Mouse (Mus musculus) left cerebral cortex, postnatal 25 days (tissue): ENCODE data around the gene Zhx3. TPM values are rescaled to one million over a fixed set of nuclear protein-coding genes. Genes with fewer than 3 reads are reported as not detected.

ENCODE experiments used
- DNase-seq, 2 experiments: peaks; one replicate each; pipeline ENCODE4 v3.0.0; 2022; ENCODE audit warnings: low spot score in 2 of 2, mixed read lengths in 1 of 2
- intact Hi-C: fragments of 180-260 bp; cut with DNase I; formaldehyde crosslinking; loops from one replicate; pipeline ENCODE4 v1.15.1; 2025
- total RNA-seq, 2 experiments: library from RNA; stranded (reverse); gene quantifications; 2 replicates each; pipeline ENCODE4 v1.2.3; 2021

The Zhx3 gene
- total RNA-seq = 10 to 100 TPM; 71.0 to 78.4 TPM

DNA sequence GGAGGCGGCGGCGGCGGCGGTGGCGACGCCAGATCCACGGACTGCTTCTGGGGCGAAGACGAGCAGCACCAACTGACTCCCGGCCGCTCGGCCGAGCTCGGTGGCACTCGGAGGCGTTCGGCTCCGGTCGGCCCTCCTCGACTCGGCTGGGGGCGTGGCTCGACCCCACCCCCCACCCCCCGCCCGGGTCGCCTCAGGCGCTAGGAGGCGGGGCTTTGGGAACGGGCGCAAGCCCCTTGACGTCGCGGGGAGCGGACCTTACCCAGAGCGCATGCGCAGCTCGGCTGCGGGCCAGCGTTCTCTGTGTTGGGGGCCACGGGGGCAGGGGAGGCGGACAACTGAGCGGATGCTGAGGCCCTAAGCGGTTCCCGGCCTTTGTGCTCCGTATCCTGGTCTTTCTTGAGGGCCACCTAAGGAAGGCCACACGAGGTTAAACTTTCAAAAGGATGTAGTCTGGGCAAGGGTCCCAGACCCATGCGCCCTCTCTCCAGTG lies at the start of gene Zhx3:
Gene Zhx3, minus strand, starts transcription at position 109 of the 493 bp plus-strand sequence.
- peak; percentile 85 to 92 for DNase-seq
- intact Hi-C loops = loop anchor here (5.0 kb wide), 1 partner anchor 66 kb away; no protein-coding TSS in a partner anchor

DNA sequence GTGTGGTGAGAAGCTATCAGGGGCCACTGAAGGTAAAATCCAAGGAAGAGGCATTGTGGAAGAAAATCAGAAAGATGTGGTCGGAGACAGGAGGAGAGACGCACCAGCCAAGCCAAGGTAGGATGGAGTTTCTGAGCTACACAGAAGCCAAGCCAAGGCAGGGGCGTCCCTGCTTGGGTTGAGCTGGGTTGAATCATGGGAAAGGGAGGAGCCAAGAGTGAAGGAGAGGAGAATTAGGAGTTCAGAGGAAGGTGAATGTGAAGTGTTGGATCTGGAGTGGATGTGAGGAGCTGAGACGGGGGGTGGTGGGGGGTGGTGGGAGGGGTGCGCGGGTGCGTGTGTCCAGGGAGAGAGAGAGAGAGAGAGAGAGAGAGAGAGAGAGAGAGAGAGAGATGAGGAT lies 48.5 kb upstream of the Zhx3 start:
- no peak for DNase-seq
- intact Hi-C loops = no loop called here

DNA sequence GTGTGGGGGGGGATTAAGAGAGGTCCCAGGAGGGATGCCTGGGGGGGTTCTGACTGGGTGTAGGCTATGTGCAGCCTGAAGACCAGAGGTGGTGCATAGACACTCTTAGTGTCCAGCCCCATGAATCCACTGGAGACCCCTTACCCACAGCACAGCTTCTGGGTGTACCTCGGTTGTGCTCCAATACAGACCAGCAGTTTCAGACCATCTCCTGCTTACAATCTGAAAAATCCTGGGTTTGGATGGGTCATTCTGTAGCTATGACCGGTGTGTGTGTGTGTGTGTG lies 46.1 kb upstream of the Zhx3 start:
- intact Hi-C loops = no loop called here
- no peak for DNase-seq

DNA sequence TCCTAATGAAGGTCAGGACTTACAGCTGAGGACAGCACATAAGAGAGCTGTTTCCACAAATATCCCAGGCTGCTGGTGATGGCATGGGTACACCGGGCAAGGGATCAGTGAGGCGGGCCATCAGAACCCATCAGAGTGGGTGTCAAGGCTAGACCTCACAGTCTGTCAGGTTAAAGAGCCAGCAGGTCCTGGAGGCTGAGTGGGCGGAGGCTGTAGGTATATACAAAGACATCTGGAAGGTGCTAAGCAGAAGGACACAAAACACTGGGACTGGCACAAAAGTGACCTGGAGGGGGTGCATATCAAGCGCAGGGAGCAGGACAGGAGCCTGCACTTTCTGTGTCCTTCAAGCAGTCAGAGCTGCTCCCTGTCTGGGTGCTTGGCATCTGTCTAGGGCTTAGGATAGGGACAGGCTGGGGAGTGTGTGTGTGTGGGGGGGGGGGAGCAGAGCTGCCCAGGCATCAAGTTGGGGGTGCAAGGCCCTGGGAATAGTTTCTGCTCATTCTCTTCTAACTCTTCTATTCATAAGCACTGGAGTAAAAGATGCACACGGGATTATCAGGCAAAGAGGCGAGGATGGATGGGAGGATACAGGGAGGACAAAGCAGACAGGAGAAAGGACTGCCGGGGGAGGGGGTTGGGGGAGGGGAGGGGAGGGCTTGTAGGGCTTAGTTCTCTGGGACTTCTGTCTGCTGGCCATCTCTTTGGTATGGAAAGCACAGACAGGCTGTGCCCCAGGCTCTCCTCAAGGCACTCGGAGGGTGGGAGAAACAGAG lies 45.5 kb upstream of the Zhx3 start:
- no peak for DNase-seq
- intact Hi-C loops = no loop called here

DNA sequence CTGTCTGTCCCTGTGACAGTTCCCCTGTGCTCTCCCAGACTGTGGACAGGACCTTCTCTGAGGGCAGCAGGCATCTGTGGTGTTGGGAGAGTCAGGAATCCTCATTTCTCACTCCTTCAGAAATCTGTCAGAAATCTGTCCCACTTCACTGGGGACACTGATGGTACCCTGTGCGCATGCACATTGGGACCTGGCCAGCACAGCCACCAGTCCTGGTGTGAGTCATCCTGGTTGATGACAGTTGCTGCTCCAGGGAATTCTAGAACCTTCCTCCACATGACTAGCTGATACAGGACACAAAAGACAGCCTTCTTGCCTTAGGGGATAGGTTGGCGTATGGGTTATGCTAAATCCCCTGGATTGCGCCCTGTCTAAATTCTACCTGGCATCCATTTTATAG lies 44.5 kb upstream of the Zhx3 start:
- peak in 1 of 2 experiments; percentile 49 for DNase-seq
- intact Hi-C loops = no loop called here

DNA sequence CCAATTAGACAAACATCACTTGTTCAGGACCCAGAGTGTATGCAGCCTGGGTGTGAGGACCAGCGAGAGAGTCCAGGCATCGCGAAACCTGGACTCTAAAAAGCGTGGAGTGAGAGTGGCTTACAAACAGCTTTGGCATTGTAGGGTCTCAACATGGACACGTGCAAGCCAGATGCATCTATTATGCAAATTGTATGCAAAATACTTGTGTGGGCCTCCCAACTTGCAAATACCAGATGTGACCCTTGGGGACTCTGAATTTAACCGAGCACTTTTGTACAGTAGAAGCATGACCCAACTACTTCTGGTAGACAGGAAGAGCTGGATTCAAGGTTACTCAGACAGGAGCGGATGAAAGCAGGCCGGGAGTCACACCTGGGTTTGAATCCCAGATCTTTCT lies 43.9 kb upstream of the Zhx3 start:
- intact Hi-C loops = no loop called here
- no peak for DNase-seq

DNA sequence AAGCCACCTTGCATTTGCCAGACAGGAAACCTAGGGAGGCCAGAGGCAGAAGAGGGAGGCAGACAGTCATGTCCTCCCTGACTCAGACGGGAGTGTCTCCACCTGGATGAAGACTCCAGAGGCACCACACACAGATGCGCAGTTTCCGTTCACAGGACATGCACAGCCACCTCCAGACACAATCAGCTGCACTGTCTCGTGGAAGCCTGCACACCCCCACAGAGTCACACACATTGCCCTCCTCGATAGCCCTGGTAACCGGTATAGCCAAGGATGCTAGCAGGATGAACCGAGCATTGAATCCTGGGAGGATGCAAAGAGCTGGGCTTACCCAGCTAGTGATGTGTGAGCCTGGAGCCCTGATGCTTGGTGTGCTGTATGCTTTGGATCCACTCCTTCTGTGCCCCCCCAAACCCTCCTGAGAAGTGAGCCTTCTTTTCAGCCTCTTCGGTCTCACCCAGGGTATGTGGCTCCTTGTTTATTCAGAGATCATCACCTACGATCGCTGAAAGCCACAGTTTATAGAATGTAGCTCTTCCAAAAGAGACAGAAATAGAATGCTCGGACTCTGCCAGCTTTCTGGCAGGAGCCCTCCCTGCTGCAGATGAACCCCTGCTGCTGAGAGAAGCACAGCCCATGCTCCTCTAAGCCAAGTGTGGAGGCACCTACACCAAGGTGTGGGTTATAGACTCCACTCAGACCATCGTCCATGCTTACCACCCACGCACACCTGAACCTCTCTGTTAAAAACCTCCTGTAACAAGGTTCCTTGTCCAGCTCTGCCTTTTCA lies 43.2 kb upstream of the Zhx3 start:
- DNase-seq = peak; percentile 12 to 35
- intact Hi-C loops = no loop called here

DNA sequence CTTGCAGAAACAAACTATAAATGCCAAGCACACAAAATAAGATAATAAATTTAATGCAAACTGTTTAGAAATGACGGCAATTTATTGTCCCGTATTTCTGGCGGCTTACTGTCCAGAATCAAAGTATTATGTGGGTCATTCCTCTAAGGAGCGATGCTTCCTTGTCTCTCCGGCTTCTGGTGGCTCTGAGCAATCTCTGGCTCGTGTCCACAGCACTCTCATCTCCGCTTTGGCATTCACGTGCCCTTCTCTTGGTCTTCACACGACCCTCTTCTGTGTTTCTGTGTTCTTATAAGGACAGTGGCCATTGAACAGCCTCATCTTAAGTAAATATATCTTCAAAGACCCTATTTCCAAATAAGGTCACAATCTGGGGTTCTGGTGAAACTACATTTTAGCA lies 41.9 kb upstream of the Zhx3 start:
- no peak for DNase-seq
- intact Hi-C loops = no loop called here

DNA sequence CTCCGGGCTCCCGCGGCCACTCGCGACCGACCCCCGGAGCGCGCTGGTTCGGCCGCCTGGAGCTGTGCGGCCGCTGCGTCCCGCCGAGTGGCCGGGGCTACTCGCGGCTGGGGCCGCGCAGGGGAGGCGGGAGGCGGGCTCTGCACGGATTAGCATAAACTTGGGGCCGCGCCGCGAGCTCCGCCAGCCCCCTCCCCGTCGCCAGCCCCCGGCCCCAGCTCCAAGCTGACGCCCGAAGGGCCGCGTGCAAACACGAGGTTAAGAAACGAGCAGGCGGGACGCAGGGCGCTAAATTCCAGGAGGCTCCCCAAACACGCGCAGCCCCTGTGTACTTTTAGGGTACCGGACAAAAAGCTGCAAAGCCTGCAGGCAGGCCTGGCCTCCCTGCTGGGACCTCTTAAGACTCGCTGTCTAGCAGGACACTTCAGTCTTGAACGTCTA lies 39.5 kb upstream of the Zhx3 start, which contains the start of gene Emilin3:
Gene Emilin3, minus strand, starts transcription at position 98 of the 441 bp plus-strand sequence.
- DNase-seq = no peak
- intact Hi-C loops = no loop called here

DNA sequence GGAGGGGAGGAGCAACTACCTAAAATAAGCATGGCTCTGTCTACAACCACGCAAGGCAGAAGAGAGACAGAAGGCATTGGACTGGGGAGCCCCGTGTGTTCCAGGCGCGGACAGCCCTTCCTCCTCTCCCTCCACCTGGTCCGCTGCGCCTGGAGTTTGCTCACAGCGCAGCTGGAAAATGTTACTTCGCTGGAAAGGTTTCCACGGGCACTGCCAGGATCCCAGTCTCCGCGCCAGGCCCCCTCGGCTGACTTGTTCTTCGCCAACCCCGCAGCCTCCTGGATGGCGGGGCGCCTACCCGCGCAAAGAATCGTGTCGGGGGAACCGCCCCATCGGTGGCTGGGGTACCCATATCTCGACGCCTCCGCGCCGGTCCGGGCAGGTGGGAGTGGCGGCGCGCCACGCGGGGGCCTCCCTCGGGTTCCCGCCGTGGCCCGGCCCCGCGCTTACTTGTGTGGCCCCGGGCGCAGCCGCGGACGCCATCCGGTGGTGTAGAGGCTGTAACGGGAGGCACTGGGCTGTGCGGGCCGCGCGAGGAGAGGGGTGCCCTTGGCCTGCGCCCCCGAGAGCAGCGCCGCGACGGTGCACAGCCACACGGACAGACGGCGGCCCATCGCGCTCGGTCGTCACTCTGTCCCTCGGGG lies 38.9 kb upstream of the Zhx3 start:
- intact Hi-C loops = no loop called here
- DNase-seq = no peak

DNA sequence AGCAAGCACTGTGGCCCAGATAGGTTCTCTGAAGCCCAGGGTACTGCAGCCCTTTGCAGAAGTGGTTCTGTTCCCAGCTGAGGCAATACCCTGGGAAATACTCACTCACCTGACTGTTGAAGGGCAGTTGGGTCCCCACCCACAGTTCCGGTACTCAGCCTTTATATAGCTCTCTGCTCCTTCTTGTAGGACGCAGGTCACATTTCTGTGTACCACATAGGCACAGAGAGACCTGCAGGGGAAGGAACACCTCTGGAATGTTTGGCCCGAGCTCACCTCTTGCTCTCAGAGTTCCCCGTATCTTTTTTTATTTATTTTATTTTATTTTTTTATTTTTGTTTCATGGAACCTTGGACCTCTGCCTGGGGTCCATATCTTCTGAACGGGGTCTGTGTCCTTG lies 37.8 kb upstream of the Zhx3 start:
- intact Hi-C loops = no loop called here

DNA sequence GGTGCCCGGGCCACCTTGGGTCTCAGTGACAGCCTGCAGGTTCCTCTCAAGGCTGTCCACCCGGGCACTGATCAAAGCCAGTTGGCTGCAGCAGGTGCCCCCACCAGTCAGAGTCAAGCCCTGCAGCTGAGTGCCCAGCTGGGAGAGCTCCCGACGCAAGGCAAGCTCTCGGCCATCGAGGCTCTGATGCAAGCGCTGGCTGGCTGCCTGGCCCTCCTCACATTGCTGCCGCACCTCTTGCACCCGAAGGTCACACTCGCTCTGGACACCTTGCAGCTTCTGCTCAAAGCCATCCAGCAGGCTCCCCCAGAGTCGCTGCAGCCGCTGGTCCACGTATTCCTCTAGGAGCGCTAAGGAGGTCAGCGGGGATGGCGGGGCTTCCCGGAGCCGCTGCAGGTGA lies 35.8 kb upstream of the Zhx3 start:
- intact Hi-C loops = no loop called here
- no peak for DNase-seq

More for the DNA sequence above, 37.8 kb upstream of the Zhx3 start:
- DNase-seq = no peak

DNA sequence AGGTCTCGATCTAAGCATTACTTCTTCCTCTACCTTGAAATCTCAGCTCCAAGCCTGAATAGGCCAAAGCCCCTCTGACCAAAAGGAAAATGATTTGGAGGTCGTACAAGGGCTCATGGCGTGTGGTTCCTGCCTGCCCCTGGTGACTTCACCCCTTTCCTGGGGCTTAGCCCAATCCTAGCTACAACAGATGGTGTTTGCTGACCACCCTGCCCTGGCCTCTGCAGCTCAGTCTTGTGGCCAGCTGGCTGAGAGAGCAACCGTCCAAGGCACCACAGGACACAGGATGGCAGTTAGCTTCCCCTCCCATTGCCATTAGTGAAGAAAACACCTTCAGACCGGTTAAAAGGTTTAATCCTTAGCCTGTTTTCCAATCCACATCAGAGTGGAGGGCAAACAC lies 33.3 kb upstream of the Zhx3 start:
- DNase-seq = no peak
- intact Hi-C loops = no loop called here

DNA sequence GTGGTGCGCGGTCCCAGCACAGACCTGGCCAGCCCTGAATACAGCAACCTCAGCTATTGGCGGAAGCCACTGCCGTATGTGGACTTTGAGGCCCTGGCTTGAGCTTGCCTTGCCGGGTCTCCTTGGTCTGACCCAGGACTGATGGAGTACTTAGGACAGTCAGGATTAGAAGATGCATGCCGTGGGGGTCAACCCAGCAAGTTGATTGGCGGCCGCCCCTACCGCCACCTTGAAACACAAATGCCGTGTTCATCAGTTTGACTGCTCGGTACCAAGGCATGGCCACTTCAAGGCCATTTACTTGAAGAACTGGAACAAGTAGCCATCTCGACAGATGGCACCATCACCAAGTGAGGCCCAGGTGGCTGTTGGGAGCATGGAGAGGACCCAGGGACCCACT lies 32.5 kb upstream of the Zhx3 start:
- intact Hi-C loops = no loop called here
- DNase-seq = no peak

DNA sequence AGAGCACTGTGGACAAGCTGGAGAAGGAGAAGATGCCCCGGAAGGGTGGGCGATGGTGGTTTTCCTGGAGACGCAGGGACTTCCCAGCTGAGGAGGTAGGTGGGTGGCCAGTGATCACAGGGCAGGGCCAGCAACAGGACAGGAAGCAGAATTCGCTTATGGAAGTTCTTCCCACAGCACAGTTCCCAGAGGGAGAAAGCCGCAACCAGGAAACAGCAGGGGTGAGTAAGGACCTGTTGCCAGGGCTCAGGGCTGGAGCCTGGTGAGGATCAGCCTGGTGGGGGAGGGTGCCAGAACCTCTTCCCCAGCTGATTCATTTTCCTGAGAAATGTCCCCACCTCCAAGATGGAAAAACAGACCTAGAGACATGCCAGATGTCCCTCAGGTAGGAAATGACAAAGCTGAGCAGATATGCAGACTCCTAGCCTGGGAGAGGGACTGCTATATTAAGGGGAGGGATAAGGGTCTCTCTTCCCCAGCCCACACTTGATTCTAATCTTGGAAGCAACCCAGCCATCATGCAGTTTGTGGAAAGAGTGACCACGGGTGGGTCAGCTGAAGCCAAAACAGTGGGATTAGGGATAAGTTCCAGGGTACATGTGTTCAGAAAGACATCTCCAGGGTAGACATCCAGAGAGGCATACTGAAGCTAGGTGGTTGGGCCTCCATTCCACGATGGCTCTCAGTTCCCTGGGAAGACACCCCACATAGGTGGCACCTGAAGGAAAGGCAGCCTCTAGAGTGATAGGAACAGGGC lies 29.0 kb upstream of the Zhx3 start:
- no peak for DNase-seq
- intact Hi-C loops = no loop called here

DNA sequence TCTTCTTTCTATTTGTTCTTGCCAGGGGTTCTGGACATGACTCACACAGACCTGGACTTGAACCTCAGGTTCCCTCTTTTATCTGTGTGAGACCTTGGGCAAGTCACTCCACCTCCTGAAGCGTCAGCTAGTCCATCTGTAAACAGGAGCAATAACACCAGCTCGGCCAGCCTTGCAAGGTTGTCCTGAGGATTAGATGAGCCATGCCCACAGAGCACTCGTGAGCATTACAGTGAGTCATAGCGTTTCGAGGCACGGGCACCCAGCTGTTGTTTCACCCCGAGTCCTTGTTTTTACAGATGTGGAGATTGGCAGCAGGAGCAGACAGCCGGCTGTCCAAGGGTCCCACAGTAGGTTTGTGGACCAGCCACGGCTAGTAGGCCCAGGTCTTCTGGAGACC lies 18.9 kb upstream of the Zhx3 start:
- intact Hi-C loops = no loop called here
- no peak for DNase-seq

DNA sequence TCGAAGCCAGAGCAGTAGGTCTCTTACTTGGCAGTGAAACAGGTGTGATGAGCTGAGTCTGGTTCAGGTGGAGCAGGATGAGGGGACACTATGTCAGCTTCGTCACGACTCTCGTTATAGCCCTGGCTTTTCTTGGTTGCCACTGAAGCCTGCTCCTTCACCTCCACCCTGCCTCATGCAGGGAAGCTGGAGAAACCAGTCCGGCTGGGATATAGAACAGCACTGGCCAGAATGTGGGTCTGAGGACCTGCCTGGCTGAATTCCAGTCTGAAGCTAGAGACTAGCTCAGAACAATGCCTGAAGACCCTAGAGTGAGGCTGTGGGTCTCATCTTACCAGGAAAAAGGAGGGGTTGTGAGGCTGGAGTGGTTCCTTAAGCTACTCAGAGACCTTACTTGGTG lies 18.2 kb upstream of the Zhx3 start:
- intact Hi-C loops = no loop called here
- DNase-seq = no peak

DNA sequence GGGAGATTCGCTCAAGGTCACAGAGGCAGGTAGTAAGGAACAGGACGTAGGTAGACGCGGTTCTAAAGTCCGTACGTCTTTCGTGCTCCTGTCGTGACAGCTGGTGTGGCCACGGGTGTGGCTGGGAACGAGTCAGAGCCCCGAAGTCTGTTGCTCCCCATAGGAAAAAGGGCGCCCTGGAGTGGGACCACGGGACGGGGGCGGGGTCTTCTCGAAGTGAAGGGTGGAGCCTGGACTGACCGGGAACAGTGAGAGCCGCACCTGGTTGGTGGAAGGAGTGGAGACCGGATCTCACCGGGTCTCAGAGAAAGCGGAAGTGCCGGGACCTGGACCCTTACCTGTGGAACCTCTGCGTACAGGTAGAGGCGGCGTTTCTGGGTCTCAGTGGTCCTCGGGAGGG lies 15.1 kb upstream of the Zhx3 start:
- DNase-seq = no peak
- intact Hi-C loops = loop anchor here (1.0 to 10.0 kb wide), 4 partner anchors 127 to 1833 kb away; partner anchors contain the start of gene Plcg1

DNA sequence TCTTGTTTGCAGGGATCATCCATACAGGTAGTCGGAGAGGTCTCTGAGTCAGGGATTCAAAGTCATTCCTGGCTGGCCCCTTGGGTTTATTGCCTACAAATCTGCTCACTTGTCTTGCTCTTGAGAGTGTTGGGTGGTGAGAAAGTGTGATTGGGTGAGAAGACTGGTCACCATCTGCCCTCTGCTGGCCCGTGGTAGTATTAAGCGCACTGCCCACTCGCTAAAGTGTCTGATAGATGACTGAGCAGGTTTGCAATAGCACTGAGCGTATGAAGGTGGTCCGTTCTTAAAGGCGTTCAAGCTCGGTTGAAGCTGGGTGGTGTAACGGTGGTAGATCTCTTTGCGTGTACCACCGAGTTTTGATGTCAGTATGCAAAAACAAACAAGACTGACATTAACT lies 14.5 kb upstream of the Zhx3 start:
- intact Hi-C loops = loop anchor here (1.0 to 10.0 kb wide), 4 partner anchors 126 to 1832 kb away; partner anchors contain the start of gene Plcg1
- DNase-seq = peak; percentile 84 to 87

DNA sequence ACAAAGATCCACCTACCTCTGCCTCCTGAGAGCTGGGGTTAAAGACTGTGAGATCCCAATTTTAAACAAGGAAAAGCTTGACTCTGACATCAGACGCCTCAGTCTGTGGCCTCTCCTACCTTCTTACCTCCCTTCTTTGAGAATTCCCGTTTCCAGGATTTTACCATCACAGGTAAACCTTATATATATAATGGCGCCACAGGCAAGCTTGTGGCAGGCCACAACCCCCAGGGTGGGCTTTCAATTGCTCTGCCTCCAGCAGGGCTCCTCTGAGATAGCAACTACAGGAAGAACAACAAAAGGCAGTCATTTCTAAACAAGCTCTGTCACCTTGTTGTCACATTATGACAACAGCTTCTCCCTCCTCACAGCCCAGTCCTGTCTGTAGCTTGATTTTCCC lies 13.4 kb upstream of the Zhx3 start:
- intact Hi-C loops = loop anchor here (2.0 to 10.0 kb wide), 3 partner anchors 125 to 1831 kb away; partner anchors contain the start of gene Plcg1
- no peak for DNase-seq
